Mouse (Mus musculus): ENCODE data around the gene Ak6.

DNA sequence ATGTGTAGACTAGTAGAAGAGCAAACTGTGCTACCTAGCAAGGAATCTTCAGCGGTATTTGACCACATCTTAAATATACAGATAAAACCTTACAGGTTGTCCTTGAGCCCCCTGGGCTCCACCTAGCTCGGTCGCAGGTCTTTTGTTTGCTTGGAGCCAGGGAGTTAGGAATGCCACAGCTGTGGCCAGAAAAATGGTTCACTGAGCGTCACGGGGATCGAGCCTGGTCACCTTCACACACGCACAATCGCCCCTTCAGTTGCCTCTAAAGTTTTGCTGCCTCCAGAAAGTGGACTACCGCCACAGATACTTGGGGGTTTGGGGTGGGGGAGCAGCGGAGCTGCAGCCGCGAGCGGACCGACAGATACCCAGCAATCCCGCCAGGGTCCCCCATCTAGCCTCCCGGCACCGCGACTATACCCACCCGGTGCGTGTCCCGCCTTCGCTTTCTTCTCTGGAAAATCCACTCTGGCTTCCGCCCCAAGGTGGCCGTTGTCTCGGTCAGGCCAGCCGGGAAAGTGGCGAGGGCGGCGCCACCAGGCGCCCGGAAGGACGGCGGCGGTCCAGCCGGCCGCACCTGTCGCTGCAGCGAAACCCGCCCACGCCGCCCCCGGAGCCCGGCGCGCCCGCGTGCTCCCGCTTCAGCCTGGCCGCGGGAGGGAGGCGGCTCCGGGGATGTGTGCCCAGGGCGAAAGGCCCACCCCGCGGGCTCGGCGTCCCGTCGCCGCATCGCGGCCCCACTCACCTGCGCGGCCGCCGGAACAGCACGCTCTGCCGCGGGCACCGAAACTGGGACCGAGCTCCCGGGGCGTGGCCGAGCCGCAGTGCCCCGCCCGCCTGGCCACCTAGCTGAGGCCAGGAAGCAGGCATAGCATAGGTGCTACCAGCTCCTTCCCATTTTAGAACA lies 34.3 kb upstream of the Ak6 start, which contains the start of gene Marveld2:
- TF ChIP-seq POLR2A (IDR thresholded peaks at IDR 0.05; ENCODE audit: borderline replicate concordance, insufficient read depth, low read length) (no peak; the same call in none of the 2 replicates), CTCF (IDR thresholded peaks at IDR 0.05; ENCODE audit: borderline replicate concordance, insufficient read depth, low read depth, low read length) (no peak)
